Mouse (Mus musculus): ENCODE measurements around the gene Cfap65. TPM values are rescaled to one million over a fixed set of nuclear protein-coding genes. Genes with fewer than 3 reads are reported as not detected.

Gene Cfap65
- total RNA-seq (2023), result not detected

GRCm38 (mm10) chr1:74935402-74935801, at the start of gene Cfap65:
Cfap65 (minus strand) TSS chr1:74935599.

GRCm38 (mm10) chr1:74951556-74952210, 16.3 kb upstream of the Cfap65 start, which contains the start of gene Ihh:
Ihh (minus strand) TSS chr1:74951672.

GRCm38 (mm10) chr1:74893134-74893855, 42.1 kb downstream of the Cfap65 start, which contains the start of gene Cryba2:
Cryba2 (minus strand) TSS chr1:74893143.

GRCm38 (mm10) chr1:74885369-74886042, 49.9 kb downstream of the Cfap65 start, which contains the start of gene Fev:
Fev (minus strand) TSS chr1:74885419.

GRCm38 (mm10) chr1:74854306-74855056, 80.9 kb downstream of the Cfap65 start, which contains the start of gene Cdk5r2:
Cdk5r2 (plus strand) TSS chr1:74854934.

Other genes starting within 250 kb of the Cfap65 start
- 3.5 TPM for gene Cyp27a1, start 222.0 kb downstream of the Cfap65 start, total RNA-seq (2023)
- gene Prkag3, start 186.4 kb downstream of the Cfap65 start, total RNA-seq (2023), result not detected
- not detected for gene Wnt6, start 163.7 kb downstream of the Cfap65 start, total RNA-seq (2023)
- 0.62 TPM for gene Wnt10a, start 144.1 kb downstream of the Cfap65 start, total RNA-seq (2023)
- not detected for gene Cdk5r2, start 80.7 kb downstream of the Cfap65 start, total RNA-seq (2023)
- gene Fev, start 50.2 kb downstream of the Cfap65 start, total RNA-seq (2023), result not detected
- gene Cryba2, start 42.5 kb downstream of the Cfap65 start, total RNA-seq (2023), result not detected
- 0.44 TPM for gene Ihh, start 16.1 kb upstream of the Cfap65 start, total RNA-seq (2023)
- 5.0 TPM for gene Nhej1, start 189.6 kb upstream of the Cfap65 start, total RNA-seq (2023)
- 5.5 TPM for gene Slc23a3, start 198.3 kb upstream of the Cfap65 start, total RNA-seq (2023)
- 127 TPM for gene Cnppd1, start 207.1 kb upstream of the Cfap65 start, total RNA-seq (2023)
- gene Retreg2, start 207.2 kb upstream of the Cfap65 start, total RNA-seq (2023), result 72.2 TPM
- gene Zfand2b, start 233.0 kb upstream of the Cfap65 start, total RNA-seq (2023), result 39.0 TPM
- gene Abcb6, start 244.8 kb upstream of the Cfap65 start, total RNA-seq (2023), result 3.5 TPM